Mouse (Mus musculus): ENCODE results near the gene Mturn. TPM values are rescaled to one million over a fixed set of nuclear protein-coding genes. Genes with fewer than 3 reads are reported as not detected.

The Mturn gene
- polyA plus RNA-seq (2015; fragmentation: Nextera tagmentation; extraction: Ambion mirVana) = 103 TPM in 2 replicates

- Histone ChIP-seq H3K4me2 (peak within 1 kb of the TSS; percentile 73), H3K36me3 (replicated peaks) (no peaks in the 10 kb centered on the region), H3K27me3 (replicated peaks) (0 out of 2 replicates have a peak, but pooled peaks cover 6% of the 10 kb centered on the region), H3K4me1 (peaks cover 30% of the 10 kb centered on the region), H3K9me3 (no peaks in the 10 kb centered on the region), H3K27ac (peak within 1 kb of the TSS; percentile 85), H3K9ac (peak within 1 kb of the TSS; percentile 81), H3K4me3 (peak within 1 kb of the TSS; percentile 95)
- peak; percentile 95 for ATAC-seq (replicated peaks)
- 4% methylated on average over 48 of the region's 48 CpGs for WGBS
Measured at GRCm38 (mm10) chr6:54680891-54681745, at the start of gene Mturn. Mturn (plus strand) TSS chr6:54681624.

- 90% methylated on average over 3 of the region's 3 CpGs for WGBS
- H3K4me2 ChIP-seq = no peak overlapping the region
- H3K27me3 ChIP-seq (replicated peaks) = no peaks in the 10 kb centered on the region
- H3K9me3 ChIP-seq = no peaks in the 10 kb centered on the region
- no peak for ATAC-seq (replicated peaks)
- H3K4me3 ChIP-seq = no peak overlapping the region
- no peak overlapping the region for H3K9ac ChIP-seq
- H3K27ac ChIP-seq = no peak overlapping the region
- no peaks in the 10 kb centered on the region for H3K4me1 ChIP-seq
- peaks cover 14% of the 10 kb centered on the region for H3K36me3 ChIP-seq (replicated peaks)
Measured at GRCm38 (mm10) chr6:54639877-54640276, 41.5 kb upstream of the Mturn start.

GRCm38 (mm10) chr6:54641953-54642352 is 39.5 kb upstream of the Mturn start:
- H3K9me3 ChIP-seq = no peaks in the 10 kb centered on the region
- 83% methylated on average over 2 of the region's 2 CpGs for WGBS
- H3K36me3 ChIP-seq (replicated peaks) = peaks cover 14% of the 10 kb centered on the region
- no peaks in the 10 kb centered on the region for H3K4me1 ChIP-seq
- no peaks in the 10 kb centered on the region for H3K27me3 ChIP-seq (replicated peaks)
- no peak overlapping the region for H3K9ac ChIP-seq
- no peak for ATAC-seq (replicated peaks)
- H3K4me2 ChIP-seq = no peak overlapping the region
- H3K27ac ChIP-seq = no peak overlapping the region
- H3K4me3 ChIP-seq = no peak overlapping the region

- no peak overlapping the region for H3K4me3 ChIP-seq
- no peaks in the 10 kb centered on the region for H3K9me3 ChIP-seq
- no peak overlapping the region for H3K4me2 ChIP-seq
- no peak for ATAC-seq (replicated peaks)
- no peaks in the 10 kb centered on the region for H3K27me3 ChIP-seq (replicated peaks)
- H3K27ac ChIP-seq = no peak overlapping the region
- H3K9ac ChIP-seq = no peak overlapping the region
- 85% methylated on average over 4 of the region's 4 CpGs for WGBS
- no peaks in the 10 kb centered on the region for H3K4me1 ChIP-seq
- peaks cover 14% of the 10 kb centered on the region for H3K36me3 ChIP-seq (replicated peaks)
Measured at GRCm38 (mm10) chr6:54643181-54643580, 38.2 kb upstream of the Mturn start.

- no peaks in the 10 kb centered on the region for H3K36me3 ChIP-seq (replicated peaks)
- H3K4me1 ChIP-seq = no peaks in the 10 kb centered on the region
- H3K9me3 ChIP-seq = no peaks in the 10 kb centered on the region
- WGBS = 87% methylated on average over 11 of the region's 11 CpGs
- H3K4me2 ChIP-seq = no peak overlapping the region
- ATAC-seq (replicated peaks) = no peak
- no peak overlapping the region for H3K27ac ChIP-seq
- H3K27me3 ChIP-seq (replicated peaks) = no peaks in the 10 kb centered on the region
- H3K9ac ChIP-seq = no peak overlapping the region
- H3K4me3 ChIP-seq = no peak overlapping the region
Measured at GRCm38 (mm10) chr6:54655471-54656095, 25.8 kb upstream of the Mturn start.

- H3K9ac ChIP-seq = no peak overlapping the region
- no peaks in the 10 kb centered on the region for H3K36me3 ChIP-seq (replicated peaks)
- WGBS = 95% methylated on average over 6 of the region's 6 CpGs
- no peak for ATAC-seq (replicated peaks)
- no peak overlapping the region for H3K4me3 ChIP-seq
- no peak overlapping the region for H3K27ac ChIP-seq
- H3K27me3 ChIP-seq (replicated peaks) = no peaks in the 10 kb centered on the region
- no peaks in the 10 kb centered on the region for H3K9me3 ChIP-seq
- H3K4me2 ChIP-seq = no peak overlapping the region
- H3K4me1 ChIP-seq = no peaks in the 10 kb centered on the region
Measured at GRCm38 (mm10) chr6:54657861-54658260, 23.6 kb upstream of the Mturn start.

- ATAC-seq (replicated peaks) = no peak
- H3K4me1 ChIP-seq = no peaks in the 10 kb centered on the region
- WGBS = 90% methylated on average over 6 of the region's 6 CpGs
- no peak overlapping the region for H3K27ac ChIP-seq
- H3K4me3 ChIP-seq = no peak overlapping the region
- no peaks in the 10 kb centered on the region for H3K9me3 ChIP-seq
- no peaks in the 10 kb centered on the region for H3K27me3 ChIP-seq (replicated peaks)
- H3K4me2 ChIP-seq = no peak overlapping the region
- H3K36me3 ChIP-seq (replicated peaks) = no peaks in the 10 kb centered on the region
- no peak overlapping the region for H3K9ac ChIP-seq
Measured at GRCm38 (mm10) chr6:54669868-54670267, 11.6 kb upstream of the Mturn start.

- H3K27ac ChIP-seq = no peak overlapping the region
- no peak overlapping the region for H3K9ac ChIP-seq
- ATAC-seq (replicated peaks) = no peak
- no peaks in the 10 kb centered on the region for H3K9me3 ChIP-seq
- 45% methylated on average over 5 of the region's 5 CpGs for WGBS
- H3K36me3 ChIP-seq (replicated peaks) = no peaks in the 10 kb centered on the region
- H3K4me3 ChIP-seq = no peak overlapping the region
- no peaks in the 10 kb centered on the region for H3K4me1 ChIP-seq
- no peaks in the 10 kb centered on the region for H3K27me3 ChIP-seq (replicated peaks)
- H3K4me2 ChIP-seq = no peak overlapping the region
Measured at GRCm38 (mm10) chr6:54672901-54673300, 8.5 kb upstream of the Mturn start.

- peaks cover 27% of the 10 kb centered on the region for H3K4me1 ChIP-seq
- 80% methylated on average over 5 of the region's 5 CpGs for WGBS
- H3K4me3 ChIP-seq = no peak overlapping the region
- no peak overlapping the region for H3K9ac ChIP-seq
- ATAC-seq (replicated peaks) = no peak
- H3K36me3 ChIP-seq (replicated peaks) = no peaks in the 10 kb centered on the region
- H3K27ac ChIP-seq = no peak overlapping the region
- H3K9me3 ChIP-seq = no peaks in the 10 kb centered on the region
- H3K4me2 ChIP-seq = no peak overlapping the region
- H3K27me3 ChIP-seq (replicated peaks) = 0 out of 2 replicates have a peak, but pooled peaks cover 6% of the 10 kb centered on the region
Measured at GRCm38 (mm10) chr6:54679686-54680085, 1.7 kb upstream of the Mturn start.

GRCm38 (mm10) chr6:54681746-54682428 is 463 bp downstream of the Mturn start:
- under 1% methylated on average over 59 of the region's 61 CpGs for WGBS
- no peaks in the 10 kb centered on the region for H3K9me3 ChIP-seq
- 0 out of 2 replicates have a peak, but pooled peaks cover 6% of the 10 kb centered on the region for H3K27me3 ChIP-seq (replicated peaks)
- ATAC-seq (replicated peaks) = peak; percentile 83; the same call in 1 of the 2 replicates
- H3K4me3 ChIP-seq = peak overlapping the region; percentile 95
- peak overlapping the region; percentile 73 for H3K4me2 ChIP-seq
- H3K27ac ChIP-seq = peak overlapping the region; percentile 85
- H3K36me3 ChIP-seq (replicated peaks) = no peaks in the 10 kb centered on the region
- H3K9ac ChIP-seq = peak overlapping the region; percentile 81
- H3K4me1 ChIP-seq = peaks cover 30% of the 10 kb centered on the region

- 82% methylated on average over 4 of the region's 4 CpGs for WGBS
- H3K9me3 ChIP-seq = no peaks in the 10 kb centered on the region
- H3K4me1 ChIP-seq = peaks cover 30% of the 10 kb centered on the region
- H3K27ac ChIP-seq = no peak overlapping the region
- no peak overlapping the region for H3K4me2 ChIP-seq
- ATAC-seq (replicated peaks) = no peak
- no peak overlapping the region for H3K4me3 ChIP-seq
- 0 out of 2 replicates have a peak, but pooled peaks cover 6% of the 10 kb centered on the region for H3K27me3 ChIP-seq (replicated peaks)
- H3K36me3 ChIP-seq (replicated peaks) = 0 out of 2 replicates have a peak, but pooled peaks cover under 1% of the 10 kb centered on the region
- H3K9ac ChIP-seq = no peak overlapping the region
Measured at GRCm38 (mm10) chr6:54684085-54684484, 2.7 kb downstream of the Mturn start.

- H3K9me3 ChIP-seq = no peaks in the 10 kb centered on the region
- H3K4me1 ChIP-seq = peaks cover 30% of the 10 kb centered on the region
- H3K4me3 ChIP-seq = no peak overlapping the region
- ATAC-seq (replicated peaks) = no peak
- 0 out of 2 replicates have a peak, but pooled peaks cover under 1% of the 10 kb centered on the region for H3K27me3 ChIP-seq (replicated peaks)
- H3K4me2 ChIP-seq = no peak overlapping the region
- 84% methylated on average over 5 of the region's 5 CpGs for WGBS
- H3K27ac ChIP-seq = no peak overlapping the region
- H3K36me3 ChIP-seq (replicated peaks) = peaks cover 8% of the 10 kb centered on the region; the same call in 1 of the 2 replicates
- H3K9ac ChIP-seq = no peak overlapping the region
Measured at GRCm38 (mm10) chr6:54685103-54685502, 3.7 kb downstream of the Mturn start.

All from midbrain, embryonic 15.5 days (tissue).